Mouse (Mus musculus) liver, adult 2 months (tissue): Measurements from ENCODE around the gene Them4.

Experiments used
- CTCF ChIP-seq: fragments of 200-500 bp; IDR thresholded peaks from 2 replicates; pipeline ENCODE4 v1.5.1; 2011; ENCODE audit warnings: low read depth, low read length, control low read depth
- POLR2A ChIP-seq: fragments of 200-500 bp; IDR thresholded peaks from 2 replicates; pipeline ENCODE4 v1.6.1; 2011; ENCODE audit warnings: low read length, control low read depth; ENCODE audit not compliant: insufficient read depth; ENCODE audit errors: extremely low read depth

- TF ChIP-seq CTCF, result no peak
- no peak for TF ChIP-seq POLR2A
Observed at GRCm38 (mm10) chr3:94275991-94276390, 33.9 kb upstream of the Them4 start.
